Mouse (Mus musculus): Measurements from ENCODE around the gene Gm5478. TPM values are rescaled to one million over a fixed set of nuclear protein-coding genes. Genes with fewer than 3 reads are reported as not detected.

Gm5478 gene
- polyA plus RNA-seq, 1 experiment from 2014 or later: not detected

Small RNAs within 50 kb of the gene (microRNA-seq; reads per million reads assigned to microRNA genes)
- gene Gm44342 (not detected), gene Gm44383 (not detected), gene Gm44479 (not detected)

Other genes with a start within 250 kb of the Gm5478 start
- gene Krt7, start 236.3 kb downstream of the Gm5478 start, polyA plus RNA-seq (2015; fragmentation: Nextera tagmentation; extraction: Ambion mirVana): 1.1 and 1.3 TPM in 2 replicates
- 1.0 and 1.2 TPM in 2 replicates for gene Krt87, start 208.6 kb downstream of the Gm5478 start, polyA plus RNA-seq (2015; fragmentation: Nextera tagmentation; extraction: Ambion mirVana)
- gene Krt88, start 199.6 kb downstream of the Gm5478 start, polyA plus RNA-seq (2015; fragmentation: Nextera tagmentation; extraction: Ambion mirVana): not detected in 2 replicates
- 0.20 TPM in 1 of 2 replicates, not detected in the other for gene Krt81, start 183.6 kb downstream of the Gm5478 start, polyA plus RNA-seq (2015; fragmentation: Nextera tagmentation; extraction: Ambion mirVana)
- gene Krt86, start 173.9 kb downstream of the Gm5478 start, polyA plus RNA-seq (2015; fragmentation: Nextera tagmentation; extraction: Ambion mirVana): 0.10 and 0.12 TPM in 2 replicates
- not detected in 2 replicates for gene Krt83, start 155.9 kb downstream of the Gm5478 start, polyA plus RNA-seq (2015; fragmentation: Nextera tagmentation; extraction: Ambion mirVana)
- not detected in 2 replicates for gene Gm49425, start 130.1 kb downstream of the Gm5478 start, polyA plus RNA-seq (2015; fragmentation: Nextera tagmentation; extraction: Ambion mirVana)
- gene Krt84, start 114.6 kb downstream of the Gm5478 start, polyA plus RNA-seq (2015; fragmentation: Nextera tagmentation; extraction: Ambion mirVana): not detected in 2 replicates
- gene Krt82, start 96.7 kb downstream of the Gm5478 start, polyA plus RNA-seq (2015; fragmentation: Nextera tagmentation; extraction: Ambion mirVana): not detected in 2 replicates
- 0.11 and 0.29 TPM in 2 replicates for gene Krt90, start 84.4 kb downstream of the Gm5478 start, polyA plus RNA-seq (2015; fragmentation: Nextera tagmentation; extraction: Ambion mirVana)
- 0.20 and 0.24 TPM in 2 replicates for gene Krt75, start 73.5 kb downstream of the Gm5478 start, polyA plus RNA-seq (2015; fragmentation: Nextera tagmentation; extraction: Ambion mirVana)
- not detected in 2 replicates for gene Gm5414, start 19.2 kb downstream of the Gm5478 start, polyA plus RNA-seq (2015; fragmentation: Nextera tagmentation; extraction: Ambion mirVana)
- gene Krt6b, start 32.9 kb upstream of the Gm5478 start, polyA plus RNA-seq (2015; fragmentation: Nextera tagmentation; extraction: Ambion mirVana): not detected in 2 replicates
- 0.17 and 0.18 TPM in 2 replicates for gene Krt6a, start 46.9 kb upstream of the Gm5478 start, polyA plus RNA-seq (2015; fragmentation: Nextera tagmentation; extraction: Ambion mirVana)
- 0.15 and 0.22 TPM in 2 replicates for gene Krt5, start 65.5 kb upstream of the Gm5478 start, polyA plus RNA-seq (2015; fragmentation: Nextera tagmentation; extraction: Ambion mirVana)
- gene Krt71, start 95.7 kb upstream of the Gm5478 start, polyA plus RNA-seq (2015; fragmentation: Nextera tagmentation; extraction: Ambion mirVana): 1.7 and 1.8 TPM in 2 replicates
- 0.24 and 0.38 TPM in 2 replicates for gene Krt72, start 139.1 kb upstream of the Gm5478 start, polyA plus RNA-seq (2015; fragmentation: Nextera tagmentation; extraction: Ambion mirVana)
- gene Krt73, start 155.0 kb upstream of the Gm5478 start, polyA plus RNA-seq (2015; fragmentation: Nextera tagmentation; extraction: Ambion mirVana): 1.9 and 2.0 TPM in 2 replicates
- 0.20 TPM in 1 of 2 replicates, not detected in the other for gene Krt2, start 170.8 kb upstream of the Gm5478 start, polyA plus RNA-seq (2015; fragmentation: Nextera tagmentation; extraction: Ambion mirVana)
- 15.6 and 16.9 TPM in 2 replicates for gene Krt1, start 203.4 kb upstream of the Gm5478 start, polyA plus RNA-seq (2015; fragmentation: Nextera tagmentation; extraction: Ambion mirVana)
- gene Krt77, start 222.3 kb upstream of the Gm5478 start, polyA plus RNA-seq (2015; fragmentation: Nextera tagmentation; extraction: Ambion mirVana): 0.53 and 0.56 TPM in 2 replicates
- gene Krt76, start 245.5 kb upstream of the Gm5478 start, polyA plus RNA-seq (2015; fragmentation: Nextera tagmentation; extraction: Ambion mirVana): not detected in 2 replicates

Measured in hindbrain, embryonic 16.5 days (tissue).